Mouse (Mus musculus): ENCODE results near the gene Rpa1. TPM values are rescaled to one million over a fixed set of nuclear protein-coding genes. Genes with fewer than 3 reads are reported as not detected.
A peak's percentile ranks its signal among the peaks of the same experiment; 100 is the strongest.

Gene Rpa1
- polyA plus RNA-seq, 1 experiment from 2014 or later = 85.0 TPM

GRCm38 (mm10) chr11:75269213-75269612 is 78.9 kb downstream of the Rpa1 start:
- Histone ChIP-seq H3K36me3 (ENCODE audit: control insufficient read depth, insufficient read depth, low read length) (no peaks in the 10 kb centered on the region), H3K27ac (replicated peaks; ENCODE audit: low read depth, low read length) (no peak overlapping the region), H3K27me3 (replicated peaks; ENCODE audit: control insufficient read depth, insufficient read depth, low read length) (no peaks in the 10 kb centered on the region), H3K9ac (ENCODE audit: low read depth, low read length) (no peak overlapping the region), H3K4me3 (ENCODE audit: low read depth, low read length) (no peak overlapping the region), H3K9me3 (ENCODE audit: control insufficient read depth, low read length) (no peaks in the 10 kb centered on the region), H3K4me1 (ENCODE audit: control insufficient read depth, insufficient read depth, low read length) (no peaks in the 10 kb centered on the region), H3K4me2 (ENCODE audit: low read depth, low read length) (no peak overlapping the region)
- WGBS = 86% methylated on average over 4 of the region's 4 CpGs
- ATAC-seq (ENCODE audit: low read depth) = no peak
- no peak for DNase-seq (ENCODE audit: low spot score)

GRCm38 (mm10) chr11:75268492-75268891 is 79.6 kb downstream of the Rpa1 start:
- Histone ChIP-seq H3K4me2 (ENCODE audit: low read depth, low read length) (no peak overlapping the region), H3K4me3 (ENCODE audit: low read depth, low read length) (no peak overlapping the region), H3K4me1 (ENCODE audit: control insufficient read depth, insufficient read depth, low read length) (no peaks in the 10 kb centered on the region), H3K27me3 (replicated peaks; ENCODE audit: control insufficient read depth, insufficient read depth, low read length) (no peaks in the 10 kb centered on the region), H3K27ac (replicated peaks; ENCODE audit: low read depth, low read length) (no peak overlapping the region), H3K9me3 (ENCODE audit: control insufficient read depth, low read length) (no peaks in the 10 kb centered on the region), H3K9ac (ENCODE audit: low read depth, low read length) (no peak overlapping the region), H3K36me3 (ENCODE audit: control insufficient read depth, insufficient read depth, low read length) (no peaks in the 10 kb centered on the region)
- no peak for ATAC-seq (ENCODE audit: low read depth)
- no peak for DNase-seq (ENCODE audit: low spot score)
- WGBS = 47% methylated on average over 5 of the region's 5 CpGs

- peak; percentile 50 for DNase-seq (ENCODE audit: low spot score)
- ATAC-seq (ENCODE audit: low read depth) = no peak
- H3K9ac ChIP-seq (ENCODE audit: low read depth, low read length) = no peak overlapping the region
- no peaks in the 10 kb centered on the region for H3K27me3 ChIP-seq (replicated peaks; ENCODE audit: control insufficient read depth, insufficient read depth, low read length)
- peaks cover 3% of the 10 kb centered on the region; the same call in 1 of the 2 replicates for H3K4me1 ChIP-seq (ENCODE audit: control insufficient read depth, insufficient read depth, low read length)
- 34% methylated on average over 9 of the region's 9 CpGs for WGBS
- H3K36me3 ChIP-seq (ENCODE audit: control insufficient read depth, insufficient read depth, low read length) = no peaks in the 10 kb centered on the region
- H3K27ac ChIP-seq (replicated peaks; ENCODE audit: low read depth, low read length) = 0 out of 2 replicates have a peak overlapping the region, but pooled peaks have one; percentile 9
- no peaks in the 10 kb centered on the region for H3K9me3 ChIP-seq (ENCODE audit: control insufficient read depth, low read length)
- no peak overlapping the region for H3K4me3 ChIP-seq (ENCODE audit: low read depth, low read length)
- H3K4me2 ChIP-seq (ENCODE audit: low read depth, low read length) = no peak overlapping the region
Measured at GRCm38 (mm10) chr11:75267826-75268281, 80.3 kb downstream of the Rpa1 start.

GRCm38 (mm10) chr11:75265545-75265944 is 82.6 kb downstream of the Rpa1 start:
- Histone ChIP-seq H3K4me2 (ENCODE audit: low read depth, low read length) (no peak overlapping the region), H3K9me3 (ENCODE audit: control insufficient read depth, low read length) (no peaks in the 10 kb centered on the region), H3K9ac (ENCODE audit: low read depth, low read length) (no peak overlapping the region), H3K27ac (replicated peaks; ENCODE audit: low read depth, low read length) (no peak overlapping the region), H3K36me3 (ENCODE audit: control insufficient read depth, insufficient read depth, low read length) (no peaks in the 10 kb centered on the region), H3K27me3 (replicated peaks; ENCODE audit: control insufficient read depth, insufficient read depth, low read length) (no peaks in the 10 kb centered on the region), H3K4me3 (ENCODE audit: low read depth, low read length) (no peak overlapping the region), H3K4me1 (ENCODE audit: control insufficient read depth, insufficient read depth, low read length) (peaks cover 5% of the 10 kb centered on the region)
- ATAC-seq (ENCODE audit: low read depth) (no peak), DNase-seq (ENCODE audit: low spot score) (no peak)
- 46% methylated on average over 13 of the region's 15 CpGs for WGBS

- H3K36me3 ChIP-seq (ENCODE audit: control insufficient read depth, insufficient read depth, low read length) = no peaks in the 10 kb centered on the region
- H3K4me3 ChIP-seq (ENCODE audit: low read depth, low read length) = no peak overlapping the region
- ATAC-seq (ENCODE audit: low read depth) = no peak
- 84% methylated on average over 6 of the region's 6 CpGs for WGBS
- no peaks in the 10 kb centered on the region for H3K27me3 ChIP-seq (replicated peaks; ENCODE audit: control insufficient read depth, insufficient read depth, low read length)
- no peak overlapping the region for H3K9ac ChIP-seq (ENCODE audit: low read depth, low read length)
- no peak for DNase-seq (ENCODE audit: low spot score)
- no peak overlapping the region for H3K4me2 ChIP-seq (ENCODE audit: low read depth, low read length)
- no peak overlapping the region; the same call in 1 of the 2 replicates for H3K27ac ChIP-seq (replicated peaks; ENCODE audit: low read depth, low read length)
- H3K4me1 ChIP-seq (ENCODE audit: control insufficient read depth, insufficient read depth, low read length) = peaks cover 5% of the 10 kb centered on the region
- H3K9me3 ChIP-seq (ENCODE audit: control insufficient read depth, low read length) = no peaks in the 10 kb centered on the region
Measured at GRCm38 (mm10) chr11:75264550-75264949, 83.6 kb downstream of the Rpa1 start.

- Histone ChIP-seq H3K4me1 (ENCODE audit: control insufficient read depth, insufficient read depth, low read length) (peaks cover 5% of the 10 kb centered on the region), H3K27me3 (replicated peaks; ENCODE audit: control insufficient read depth, insufficient read depth, low read length) (no peaks in the 10 kb centered on the region), H3K9me3 (ENCODE audit: control insufficient read depth, low read length) (no peaks in the 10 kb centered on the region), H3K36me3 (ENCODE audit: control insufficient read depth, insufficient read depth, low read length) (no peaks in the 10 kb centered on the region), H3K9ac (ENCODE audit: low read depth, low read length) (no peak overlapping the region), H3K27ac (replicated peaks; ENCODE audit: low read depth, low read length) (no peak overlapping the region; the same call in 1 of the 2 replicates), H3K4me2 (ENCODE audit: low read depth, low read length) (no peak overlapping the region), H3K4me3 (ENCODE audit: low read depth, low read length) (no peak overlapping the region)
- WGBS = 38% methylated on average over 6 of the region's 6 CpGs
- DNase-seq (ENCODE audit: low spot score) (no peak), ATAC-seq (ENCODE audit: low read depth) (peak; percentile 55; the same call in 1 of the 2 replicates)
Measured at GRCm38 (mm10) chr11:75263964-75264312, 84.2 kb downstream of the Rpa1 start.

- no peaks in the 10 kb centered on the region for H3K36me3 ChIP-seq (ENCODE audit: control insufficient read depth, insufficient read depth, low read length)
- no peak overlapping the region for H3K9ac ChIP-seq (ENCODE audit: low read depth, low read length)
- no peak overlapping the region for H3K27ac ChIP-seq (replicated peaks; ENCODE audit: low read depth, low read length)
- no peaks in the 10 kb centered on the region for H3K27me3 ChIP-seq (replicated peaks; ENCODE audit: control insufficient read depth, insufficient read depth, low read length)
- ATAC-seq (ENCODE audit: low read depth) = peak; percentile 38; the same call in 1 of the 2 replicates
- H3K4me2 ChIP-seq (ENCODE audit: low read depth, low read length) = no peak overlapping the region
- peak; percentile 58 for DNase-seq (ENCODE audit: low spot score)
- peaks cover 5% of the 10 kb centered on the region for H3K4me1 ChIP-seq (ENCODE audit: control insufficient read depth, insufficient read depth, low read length)
- H3K4me3 ChIP-seq (ENCODE audit: low read depth, low read length) = no peak overlapping the region
- WGBS = 52% methylated on average over 15 of the region's 15 CpGs
- no peaks in the 10 kb centered on the region for H3K9me3 ChIP-seq (ENCODE audit: control insufficient read depth, low read length)
Measured at GRCm38 (mm10) chr11:75263274-75263963, 84.7 kb downstream of the Rpa1 start.

GRCm38 (mm10) chr11:75262791-75263190 is 85.3 kb downstream of the Rpa1 start:
- H3K4me2 ChIP-seq (ENCODE audit: low read depth, low read length) = no peak overlapping the region
- H3K4me3 ChIP-seq (ENCODE audit: low read depth, low read length) = no peak overlapping the region
- DNase-seq (ENCODE audit: low spot score) (no peak), ATAC-seq (ENCODE audit: low read depth) (no peak)
- no peaks in the 10 kb centered on the region for H3K9me3 ChIP-seq (ENCODE audit: control insufficient read depth, low read length)
- WGBS = 37% methylated on average over 5 of the region's 5 CpGs
- H3K27ac ChIP-seq (replicated peaks; ENCODE audit: low read depth, low read length) = no peak overlapping the region
- no peak overlapping the region for H3K9ac ChIP-seq (ENCODE audit: low read depth, low read length)
- H3K27me3 ChIP-seq (replicated peaks; ENCODE audit: control insufficient read depth, insufficient read depth, low read length) = no peaks in the 10 kb centered on the region
- H3K4me1 ChIP-seq (ENCODE audit: control insufficient read depth, insufficient read depth, low read length) = peaks cover 5% of the 10 kb centered on the region
- no peaks in the 10 kb centered on the region for H3K36me3 ChIP-seq (ENCODE audit: control insufficient read depth, insufficient read depth, low read length)

- no peaks in the 10 kb centered on the region for H3K27me3 ChIP-seq (replicated peaks; ENCODE audit: control insufficient read depth, insufficient read depth, low read length)
- ATAC-seq (ENCODE audit: low read depth) = no peak
- no peaks in the 10 kb centered on the region for H3K9me3 ChIP-seq (ENCODE audit: control insufficient read depth, low read length)
- no peak overlapping the region for H3K27ac ChIP-seq (replicated peaks; ENCODE audit: low read depth, low read length)
- no peaks in the 10 kb centered on the region for H3K36me3 ChIP-seq (ENCODE audit: control insufficient read depth, insufficient read depth, low read length)
- H3K4me3 ChIP-seq (ENCODE audit: low read depth, low read length) = no peak overlapping the region
- 75% methylated on average over 3 of the region's 3 CpGs for WGBS
- DNase-seq (ENCODE audit: low spot score) = no peak
- peaks cover 5% of the 10 kb centered on the region for H3K4me1 ChIP-seq (ENCODE audit: control insufficient read depth, insufficient read depth, low read length)
- no peak overlapping the region for H3K9ac ChIP-seq (ENCODE audit: low read depth, low read length)
- H3K4me2 ChIP-seq (ENCODE audit: low read depth, low read length) = no peak overlapping the region
Measured at GRCm38 (mm10) chr11:75262181-75262580, 85.9 kb downstream of the Rpa1 start.

Data from embryonic facial prominence, embryonic 14.5 days (tissue).